Mouse (Mus musculus) bone marrow, adult 2 months (tissue): ENCODE measurements around the gene Pcsk5.

Experiments used
- CTCF ChIP-seq: fragments of 200-500 bp; IDR thresholded peaks from 2 replicates; pipeline ENCODE4 v1.5.1; 2011; ENCODE audit warnings: low read length, control low read depth; ENCODE audit not compliant: control insufficient read depth, insufficient read depth
- POLR2A ChIP-seq: fragments of 200-500 bp; IDR thresholded peaks from 2 replicates; pipeline ENCODE4 v1.6.1; 2011; ENCODE audit warnings: low read depth, mild to moderate bottlenecking, control low read depth, low read length, borderline replicate concordance; ENCODE audit not compliant: control insufficient read depth

GRCm38 (mm10) chr19:17806626-17807025 is 30.8 kb downstream of the Pcsk5 start:
- TF ChIP-seq CTCF (no peak), POLR2A (no peak)
